9 mouse cellular contexts compared by ENCODE assay signal in genomic region chr7:70360611-70361382, GRCm38 (mm10). TPM values are rescaled to one million over a fixed set of nuclear protein-coding genes. Genes with fewer than 3 reads are reported as not detected.
DNase-seq lines count a peak whose midpoint lies in the region; ATAC-seq and TF ChIP-seq lines count a peak whose summit lies in the region.
"Had no signal": no experiment of that assay in that cellular context is flagged by ENCODE, and none has a peak within 500 bp of the region (broad histone marks: within the 10 kb centered on the region; RNA-seq: fewer than 3 reads in every experiment).

No protein-coding gene starts in this region.

- peak overlapping the region; percentile 87 for H3K4me2 ChIP-seq in forebrain, postnatal 0 days (ENCODE audit: low read depth)
- H3K4me2 ChIP-seq in intestine, postnatal 0 days (replicated peaks; ENCODE audit: low read depth), result peak overlapping the region; percentile 100
- peak overlapping the region; percentile 66 for H3K4me2 ChIP-seq in midbrain, embryonic 12.5 days (replicated peaks)

- WGBS in forebrain, postnatal 0 days, result under 1% methylated on average over 80 of the region's 84 CpGs
- WGBS in intestine, postnatal 0 days, result under 1% methylated on average over 50 of the region's 84 CpGs
- WGBS in midbrain, embryonic 12.5 days, result under 1% methylated on average over 74 of the region's 84 CpGs

- no peaks in the 10 kb centered on the region for H3K4me1 ChIP-seq in forebrain, postnatal 0 days (ENCODE audit: insufficient read depth)
- H3K4me1 ChIP-seq in intestine, postnatal 0 days (replicated peaks; ENCODE audit: control insufficient read depth, insufficient read depth, low read length), result 0 out of 2 replicates have a peak, but pooled peaks cover 5% of the 10 kb centered on the region
- 0 out of 2 replicates have a peak, but pooled peaks cover 3% of the 10 kb centered on the region for H3K4me1 ChIP-seq in midbrain, embryonic 12.5 days

- peak; percentile 0; the same call in 1 of the 2 replicates for ATAC-seq in forebrain, postnatal 0 days
- ATAC-seq in intestine, postnatal 0 days, result peak; percentile 49
- ATAC-seq in midbrain, embryonic 12.5 days (ENCODE audit: low FRiP score, low read depth), result no peak; the same call in 1 of the 2 replicates

- no peak for TF ChIP-seq CTCF in layer of hippocampus, adult 2 months (conservative IDR thresholded peaks at IDR 0.05)
- TF ChIP-seq CTCF in forebrain, postnatal 0 days (IDR thresholded peaks at IDR 0.05; ENCODE audit: low read depth), result no peak
- peak; percentile 20; the same call in 1 of the 2 replicates for TF ChIP-seq CTCF in intestine, postnatal 0 days (IDR thresholded peaks at IDR 0.05; ENCODE audit: low read depth)

- H3K36me3 ChIP-seq in forebrain, postnatal 0 days (ENCODE audit: insufficient read depth), result no peaks in the 10 kb centered on the region
- no peaks in the 10 kb centered on the region for H3K36me3 ChIP-seq in intestine, postnatal 0 days (ENCODE audit: control insufficient read depth, insufficient read depth)
- peaks cover 7% of the 10 kb centered on the region; the same call in 1 of the 2 replicates for H3K36me3 ChIP-seq in midbrain, embryonic 12.5 days

- peak overlapping the region; percentile 69 for H3K9ac ChIP-seq in forebrain, postnatal 0 days
- peak overlapping the region; percentile 87 for H3K9ac ChIP-seq in intestine, postnatal 0 days (ENCODE audit: low read depth, low read length)
- peak overlapping the region; percentile 99 for H3K9ac ChIP-seq in midbrain, embryonic 12.5 days (replicated peaks)

- peak overlapping the region; percentile 92 for H3K27ac ChIP-seq in layer of hippocampus, adult 2 months
- H3K27ac ChIP-seq in forebrain, postnatal 0 days (ENCODE audit: low read depth, low read length), result peak overlapping the region; percentile 91
- peak overlapping the region; percentile 99 for H3K27ac ChIP-seq in intestine, postnatal 0 days (ENCODE audit: low read depth, low read length)
- peak overlapping the region; percentile 99 for H3K27ac ChIP-seq in midbrain, embryonic 12.5 days (replicated peaks)

- H3K4me3 ChIP-seq in layer of hippocampus, adult 2 months, result peak overlapping the region; percentile 83
- H3K4me3 ChIP-seq in forebrain, postnatal 0 days (ENCODE audit: low read depth, low read length), result peak overlapping the region; percentile 70
- H3K4me3 ChIP-seq in intestine, postnatal 0 days (ENCODE audit: low read depth, low read length), result peak overlapping the region; percentile 81
- peak overlapping the region; percentile 85 for H3K4me3 ChIP-seq in midbrain, embryonic 12.5 days

- peaks cover 37% of the 10 kb centered on the region for H3K27me3 ChIP-seq in forebrain, postnatal 0 days (ENCODE audit: insufficient read depth, low read length)
- no peaks in the 10 kb centered on the region; the same call in 1 of the 2 replicates for H3K27me3 ChIP-seq in intestine, postnatal 0 days (replicated peaks; ENCODE audit: control insufficient read depth, insufficient read depth, low read length)
- peaks cover 56% of the 10 kb centered on the region for H3K27me3 ChIP-seq in midbrain, embryonic 12.5 days

- DNase-seq in layer of hippocampus, adult 2 months (ENCODE audit: low spot score in 2 of 2), result no peak
- DNase-seq in layer of hippocampus, adult 9-10 months (ENCODE audit: low spot score), result no peak
- DNase-seq in ZHBTc4 (ENCODE audit: low read depth, low spot score), result peak; percentile 57
- no peak for DNase-seq in forebrain, postnatal 0 days
- no peak for DNase-seq in layer of hippocampus, postnatal 14 days (ENCODE audit: low spot score in 2 of 2)
- no peak for DNase-seq in left cerebral cortex, adult 9 months (ENCODE audit: low spot score in 2 of 2)

- H3K9me3 ChIP-seq in forebrain, postnatal 0 days (ENCODE audit: low read length), result no peaks in the 10 kb centered on the region
- H3K9me3 ChIP-seq in intestine, postnatal 0 days (ENCODE audit: control insufficient read depth), result no peaks in the 10 kb centered on the region
- no peaks in the 10 kb centered on the region for H3K9me3 ChIP-seq in midbrain, embryonic 12.5 days

RNA-seq across cellular contexts. Expression of gene Nr2f2, which starts 5.7 kb away (rescaled TPM):
- 10 to 100 TPM; 35.8 to 48.5 TPM for total RNA-seq in layer of hippocampus, adult 2 months (2021)
- total RNA-seq in forebrain, postnatal 0 days (2014; rRNA removed), result 23.7 and 49.9 TPM in 2 replicates
- polyA plus RNA-seq in forebrain, postnatal 0 days (2015; fragmentation: Nextera tagmentation; extraction: Ambion mirVana), result 46.4 and 92.8 TPM in 2 replicates
- polyA plus RNA-seq in intestine, postnatal 0 days (2015; fragmentation: Nextera tagmentation; extraction: Ambion mirVana), result 17.9 and 19.1 TPM in 2 replicates
- 105 and 143 TPM in 2 replicates for polyA plus RNA-seq in midbrain, embryonic 12.5 days (2016; fragmentation: Nextera tagmentation; extraction: Ambion mirVana)
- total RNA-seq in layer of hippocampus, postnatal 14 days (2021), result 10 to 100 TPM; 46.4 to 51.8 TPM
- total RNA-seq: hematopoietic stem cell, adult 5-6 weeks had no signal
